Mouse (Mus musculus): Measurements from ENCODE around the gene Plcxd3.

GRCm38 (mm10) chr15:4503826-4504225 is 128.5 kb downstream of the Plcxd3 start:
- no peak for TF ChIP-seq EP300 (IDR thresholded peaks at IDR 0.05; ENCODE audit: low read depth)
- no peak for TF ChIP-seq CTCF (IDR thresholded peaks at IDR 0.05; ENCODE audit: low read depth)

Data from liver, postnatal 0 days (tissue).